Mouse (Mus musculus) skeletal muscle tissue, adult 2 months (tissue): ENCODE measurements around the gene Hoxa10.
A peak's percentile ranks its signal among the peaks of the same experiment; 100 is the strongest.

ENCODE experiments used
- DNase-seq: peaks from one replicate; pipeline ENCODE4 v3.0.0-alpha.2; 2012; ENCODE audit warnings: low read depth, low spot score

Gene Hoxa10

DNA sequence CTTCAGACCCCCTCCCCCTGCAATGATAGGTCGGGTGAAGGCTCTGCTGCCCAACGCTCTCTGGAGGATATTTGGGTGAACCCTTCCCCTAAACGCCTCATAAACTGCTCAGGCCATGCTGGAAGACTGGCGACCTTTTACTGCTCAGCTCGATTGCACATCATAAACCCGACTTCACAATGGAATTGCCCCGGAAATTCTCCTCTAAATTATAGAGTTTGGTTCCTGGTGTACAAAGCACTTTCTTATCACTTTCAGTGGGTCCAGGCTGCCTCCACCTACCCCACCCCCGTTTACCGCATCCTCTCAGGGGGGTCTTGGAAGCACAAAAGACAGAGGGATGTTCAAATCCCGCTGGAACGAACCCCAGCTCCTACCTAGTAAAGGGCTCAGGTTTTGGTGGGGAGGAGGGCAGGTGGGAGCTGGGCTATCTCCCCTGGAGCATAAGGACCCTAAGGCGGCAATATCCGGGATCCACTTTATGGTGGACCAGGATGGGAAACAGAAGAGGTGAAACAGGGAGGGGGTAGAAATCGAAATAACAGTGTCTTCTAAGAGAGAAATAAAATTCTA is 21.9 kb downstream of the Hoxa10 start:
- DNase-seq, result no peak

DNA sequence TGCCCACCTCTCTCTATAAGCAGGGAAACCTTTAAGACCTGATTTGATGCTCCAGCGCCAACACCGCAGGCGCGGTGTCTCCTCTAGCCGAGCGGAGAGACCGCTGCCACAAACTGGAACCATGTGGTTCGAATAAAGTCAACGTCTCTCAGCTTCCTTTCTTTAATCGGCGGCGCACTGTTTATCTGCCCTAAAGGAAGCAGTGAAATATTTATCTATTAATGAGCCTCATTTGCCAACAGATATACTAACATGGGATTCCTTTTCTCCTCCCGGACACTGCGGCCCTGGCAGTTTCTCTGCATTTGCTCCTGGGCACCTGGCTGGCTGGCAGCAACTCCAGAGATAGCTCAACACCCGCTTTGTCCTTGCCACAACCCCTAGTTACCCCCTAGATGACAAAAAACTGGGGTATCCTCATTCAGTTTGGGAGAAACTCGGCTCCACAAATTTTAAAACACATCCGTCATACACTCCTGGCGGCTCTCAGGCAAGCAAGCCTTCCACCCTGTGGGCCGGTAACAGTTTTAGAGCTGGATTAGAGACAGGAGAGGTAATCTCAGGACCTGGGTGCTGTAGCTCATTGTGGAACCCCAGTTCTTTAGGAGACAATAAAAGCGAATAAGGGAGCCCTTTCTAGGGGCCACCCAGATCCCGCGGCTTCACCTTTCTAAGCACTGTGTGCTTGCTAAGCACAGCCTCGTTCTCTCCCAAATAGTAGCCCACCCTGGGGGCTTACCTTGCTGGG is 22.6 kb downstream of the Hoxa10 start:
- DNase-seq, result no peak

DNA sequence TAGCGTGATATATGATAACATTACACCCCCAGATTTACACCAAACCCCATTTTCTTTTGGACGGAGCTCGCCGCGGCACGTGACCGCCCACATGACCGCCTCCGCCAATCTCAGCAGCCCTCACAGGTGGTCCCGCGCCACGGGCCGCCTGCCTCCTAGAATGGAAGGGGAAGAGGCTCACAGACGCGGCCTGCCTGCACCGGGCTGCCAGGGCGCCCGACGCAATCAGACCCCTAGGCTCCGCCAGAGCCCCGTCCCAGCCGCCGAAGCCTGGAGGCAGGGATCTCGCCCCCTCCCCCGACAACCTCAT is 23.2 kb downstream of the Hoxa10 start:
- peak; percentile 89 for DNase-seq

DNA sequence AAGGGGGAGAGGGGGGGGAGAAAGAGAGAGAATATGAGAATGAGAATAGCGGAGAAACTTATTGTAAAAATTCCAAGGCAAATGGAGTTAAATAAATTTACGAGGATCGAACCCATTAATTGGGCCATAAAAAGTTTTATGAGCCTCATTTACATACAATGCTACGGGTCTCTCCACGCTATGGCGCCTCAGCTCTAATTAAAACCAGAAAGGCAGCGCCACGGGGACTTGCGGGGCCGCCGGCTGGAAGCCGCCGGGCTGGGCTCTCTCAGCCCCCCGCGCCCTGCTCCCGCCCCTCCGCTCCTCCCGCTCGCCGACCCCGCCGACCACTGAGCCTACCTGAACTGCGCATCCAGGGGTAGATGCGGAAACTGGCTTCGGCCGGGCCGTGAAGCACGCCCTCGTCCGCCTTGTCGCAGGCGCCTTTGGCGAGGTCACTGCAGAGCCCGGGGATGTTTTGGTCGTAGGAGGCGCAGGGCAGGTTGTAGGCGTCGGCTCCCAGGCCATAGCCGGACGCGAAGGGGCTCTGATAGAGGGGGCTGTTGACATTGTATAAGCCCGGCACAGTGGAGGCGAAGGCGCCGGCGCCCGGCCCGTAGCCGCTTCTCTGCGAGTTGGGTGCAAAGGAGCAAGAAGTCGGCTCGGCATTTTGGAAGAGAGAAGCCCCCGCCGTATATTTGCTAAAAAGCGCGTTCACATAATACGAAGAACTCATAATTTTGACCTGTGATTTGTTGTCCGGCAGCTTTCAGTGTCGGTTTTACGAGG is 23.8 kb downstream of the Hoxa10 start:
- no peak for DNase-seq

DNA sequence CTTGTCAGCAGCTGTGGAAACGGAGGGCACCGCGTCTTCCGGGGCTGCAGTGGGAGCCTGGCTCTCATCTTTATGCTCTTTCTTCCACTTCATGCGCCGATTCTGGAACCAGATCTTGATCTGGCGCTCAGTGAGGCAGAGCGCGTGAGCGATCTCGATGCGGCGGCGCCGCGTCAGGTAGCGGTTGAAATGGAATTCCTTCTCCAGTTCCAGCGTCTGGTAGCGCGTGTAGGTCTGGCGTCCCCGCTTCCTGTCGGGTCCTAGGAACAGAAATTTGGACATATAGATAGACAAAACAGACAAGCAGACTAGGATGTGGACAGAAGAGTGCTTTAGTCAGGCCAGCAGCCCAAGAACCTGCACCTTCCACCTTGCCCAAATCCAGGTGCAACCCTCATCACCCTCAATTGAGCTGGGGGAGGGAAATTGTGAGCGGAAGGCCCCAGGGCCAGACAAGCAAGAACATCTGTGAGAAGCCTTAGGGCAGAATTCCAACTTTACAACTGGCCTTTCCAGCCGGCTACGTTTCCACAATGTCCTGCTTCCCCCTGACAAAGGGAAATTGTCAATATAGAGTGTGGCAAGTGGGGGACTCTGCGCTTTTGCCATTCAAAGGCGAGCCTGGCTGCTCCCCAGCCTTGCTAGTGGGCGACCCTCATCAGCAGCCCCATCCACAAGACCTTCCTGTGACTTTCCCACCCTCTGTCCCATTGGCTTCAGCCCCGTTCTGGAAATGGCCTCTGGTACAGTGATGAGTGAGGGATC is 24.7 kb downstream of the Hoxa10 start:
- DNase-seq, result no peak

DNA sequence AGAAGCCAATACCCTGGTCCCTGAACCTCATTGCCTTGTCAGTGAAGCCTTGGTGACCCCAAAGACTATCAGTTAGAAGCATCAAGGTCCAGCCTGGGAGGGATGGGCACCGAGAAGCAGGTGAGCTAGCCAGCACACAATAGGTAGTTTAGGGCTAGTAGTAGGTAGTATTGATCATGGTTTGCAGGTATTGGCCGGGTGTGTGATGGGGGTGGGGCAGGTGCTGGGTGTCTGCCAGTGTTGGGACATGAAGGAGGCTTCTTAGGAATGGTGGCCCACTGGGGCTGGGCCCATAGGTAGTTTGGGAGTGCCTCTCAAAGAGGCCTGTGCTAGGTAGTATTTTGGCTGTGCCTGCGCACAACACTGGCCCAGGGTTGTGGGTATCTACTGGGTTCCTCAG is 25.6 kb downstream of the Hoxa10 start:
- DNase-seq, result no peak

DNA sequence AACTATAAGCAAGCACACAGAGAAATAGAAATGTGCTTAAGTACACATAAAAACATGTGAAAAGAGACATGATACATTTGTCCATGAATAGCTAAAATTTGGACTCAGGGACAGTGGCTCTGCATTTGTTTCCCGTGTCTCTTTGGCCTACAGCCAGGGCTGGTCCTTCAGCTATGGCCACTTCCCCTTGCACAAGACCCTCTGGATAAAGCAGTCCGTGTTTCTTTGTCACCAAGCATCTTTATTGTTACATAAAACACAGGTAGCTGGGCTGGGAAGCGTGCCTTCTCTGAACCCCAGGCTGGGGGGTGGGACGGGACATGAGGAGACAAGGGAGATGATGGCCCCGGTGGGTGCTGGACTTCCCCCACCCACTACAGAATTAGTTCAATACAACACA is 26.4 kb downstream of the Hoxa10 start:
- DNase-seq, result no peak

DNA sequence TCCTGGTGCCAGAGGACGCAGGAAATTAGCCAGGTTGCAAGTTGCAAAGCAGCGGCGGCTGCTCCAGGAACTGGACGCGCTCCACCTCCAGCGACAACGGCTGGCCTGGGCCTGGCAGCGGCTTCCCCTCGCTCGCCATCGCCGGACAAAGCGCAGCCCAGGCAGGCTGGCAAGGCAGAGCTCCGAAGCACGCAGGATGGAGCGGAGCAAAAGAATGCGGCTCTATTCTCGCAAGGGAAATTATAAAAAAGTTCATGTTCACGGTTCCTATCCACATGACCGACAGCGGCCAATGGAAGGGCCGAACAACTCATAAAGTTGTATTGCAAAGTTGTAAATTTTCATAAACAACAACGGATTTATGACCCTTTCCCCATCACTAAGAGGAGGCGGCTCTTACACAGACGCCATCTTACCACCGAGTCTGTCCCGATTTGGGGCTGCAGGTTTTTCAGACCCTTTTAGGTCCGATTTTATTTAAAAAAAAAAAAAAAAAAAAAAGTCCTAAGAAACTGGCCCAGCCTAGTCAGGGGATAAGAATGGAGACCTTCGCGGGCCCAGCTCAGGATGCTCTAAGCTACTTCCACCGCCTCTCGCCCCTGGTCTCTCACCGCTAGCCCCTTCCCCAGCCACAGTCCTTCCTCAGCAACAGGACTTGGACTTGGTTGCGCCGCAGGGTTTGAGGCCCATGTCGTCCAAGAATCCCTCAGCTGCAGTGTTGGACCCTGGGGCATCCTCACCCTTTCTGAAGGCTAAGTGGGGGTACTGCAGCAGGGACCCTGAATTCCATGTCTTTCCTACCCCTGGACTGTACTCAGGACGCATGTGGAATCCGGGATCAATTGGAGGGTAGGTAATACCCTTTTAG is 27.3 kb downstream of the Hoxa10 start, which contains the start of the genes Hoxa3 and Gm28308:
Hoxa3 (minus strand) TSS at position 218 of the 868 bp plus-strand sequence.
Gm28308 (minus strand) TSS at position 221 of the 868 bp plus-strand sequence.
- DNase-seq, result peak; percentile 82

DNA sequence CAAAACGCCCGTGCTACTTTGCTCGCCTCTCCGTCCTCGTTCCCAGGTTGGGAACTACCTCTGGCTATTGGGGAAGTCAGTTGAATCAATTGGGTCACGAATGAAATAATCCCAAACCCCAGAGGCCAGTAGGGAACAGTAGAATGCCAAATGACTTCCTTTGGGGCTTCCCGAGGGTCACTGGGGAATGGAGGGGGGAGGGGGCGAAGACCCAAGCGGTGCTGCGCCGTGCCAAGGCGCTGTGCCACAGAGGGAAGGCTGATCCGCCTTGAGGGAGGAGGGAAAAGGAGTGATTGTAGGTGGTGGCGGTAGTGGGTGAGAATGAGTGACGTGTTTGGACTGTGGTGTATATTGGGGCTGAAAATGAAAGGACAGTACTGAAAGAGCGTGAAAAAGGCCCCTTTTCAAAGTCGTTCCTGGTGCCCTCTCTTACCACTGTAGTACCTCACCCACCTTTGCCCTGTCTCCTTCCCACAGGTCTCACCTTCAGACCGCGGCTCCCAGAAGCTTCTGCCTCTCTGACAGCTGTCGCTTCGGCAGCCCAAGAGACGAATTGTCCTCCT is 28.0 kb downstream of the Hoxa10 start:
- no peak for DNase-seq

DNA sequence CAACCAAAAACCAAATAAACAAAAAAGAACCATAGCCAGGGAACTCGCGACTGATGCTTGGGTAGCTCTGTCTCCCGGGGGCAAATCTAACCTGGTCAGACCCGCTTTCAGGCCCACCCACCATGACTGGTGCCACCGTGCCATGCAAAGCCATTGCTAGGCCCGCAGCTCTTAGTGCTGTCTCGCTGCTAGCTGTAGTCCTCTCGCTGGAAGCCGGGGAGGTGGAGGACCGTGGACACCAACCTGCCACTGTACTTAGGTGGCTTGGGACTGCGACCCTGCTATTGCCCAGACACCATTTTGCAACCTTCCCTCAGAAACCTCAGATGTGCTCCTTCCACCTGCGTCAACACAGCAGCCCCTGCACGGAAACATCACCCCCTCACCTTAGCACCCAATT is 28.7 kb downstream of the Hoxa10 start:
- DNase-seq, result no peak

DNA sequence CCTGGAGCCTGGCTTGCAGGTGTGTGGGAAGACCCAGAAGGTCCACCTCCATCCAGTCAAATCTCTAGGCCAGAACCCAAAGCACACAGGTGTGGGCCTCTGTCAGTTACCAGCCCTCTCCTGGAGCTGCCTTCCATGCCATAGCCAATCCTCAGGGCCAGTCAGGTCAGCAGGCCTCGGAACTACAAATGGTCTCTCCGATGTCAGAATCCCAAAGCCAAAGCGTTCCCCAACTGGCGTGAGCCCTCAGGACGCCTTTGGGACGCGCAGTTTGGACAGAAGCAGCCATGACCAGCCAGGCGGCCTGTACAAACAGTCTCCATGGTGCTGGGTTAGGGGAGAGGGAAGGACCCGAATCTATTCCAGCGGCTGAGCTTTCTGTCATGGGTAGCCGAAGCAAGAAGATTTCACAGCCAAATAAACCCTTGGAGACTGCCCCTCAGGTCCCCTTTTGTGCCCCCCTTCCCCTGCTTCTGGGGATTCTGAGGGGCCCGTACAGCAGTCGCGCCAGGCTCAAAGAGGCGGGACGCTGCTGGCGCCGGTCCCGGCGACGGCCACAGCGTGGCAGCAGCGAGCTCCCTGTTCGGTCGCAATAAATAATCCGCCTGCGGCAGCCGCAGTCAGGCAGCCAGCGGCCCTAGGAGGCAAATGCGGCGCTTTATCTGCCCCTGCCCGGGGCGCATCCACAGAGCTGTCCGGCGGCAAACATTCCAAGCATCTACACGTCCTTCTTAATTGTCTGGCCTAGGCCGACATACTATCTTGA is 29.3 kb downstream of the Hoxa10 start:
- peak; percentile 77 for DNase-seq

DNA sequence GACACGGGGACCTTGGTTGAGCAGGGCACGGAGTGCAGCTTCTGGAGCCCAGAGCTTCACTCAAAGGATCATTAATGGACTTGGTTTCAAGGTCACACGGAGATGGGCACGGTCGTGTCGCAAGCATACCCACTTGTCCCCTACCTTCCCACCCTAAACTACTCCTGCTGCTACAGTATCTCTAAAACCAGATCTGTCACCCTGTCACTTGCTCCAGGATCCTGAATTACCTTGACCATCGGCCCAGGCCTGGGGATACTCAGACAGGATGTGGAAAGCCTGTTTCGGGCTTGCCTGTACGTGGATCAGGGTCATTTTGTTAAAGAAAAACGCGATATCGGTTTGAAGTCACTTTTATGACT is 31.0 kb downstream of the Hoxa10 start:
- no peak for DNase-seq

DNA sequence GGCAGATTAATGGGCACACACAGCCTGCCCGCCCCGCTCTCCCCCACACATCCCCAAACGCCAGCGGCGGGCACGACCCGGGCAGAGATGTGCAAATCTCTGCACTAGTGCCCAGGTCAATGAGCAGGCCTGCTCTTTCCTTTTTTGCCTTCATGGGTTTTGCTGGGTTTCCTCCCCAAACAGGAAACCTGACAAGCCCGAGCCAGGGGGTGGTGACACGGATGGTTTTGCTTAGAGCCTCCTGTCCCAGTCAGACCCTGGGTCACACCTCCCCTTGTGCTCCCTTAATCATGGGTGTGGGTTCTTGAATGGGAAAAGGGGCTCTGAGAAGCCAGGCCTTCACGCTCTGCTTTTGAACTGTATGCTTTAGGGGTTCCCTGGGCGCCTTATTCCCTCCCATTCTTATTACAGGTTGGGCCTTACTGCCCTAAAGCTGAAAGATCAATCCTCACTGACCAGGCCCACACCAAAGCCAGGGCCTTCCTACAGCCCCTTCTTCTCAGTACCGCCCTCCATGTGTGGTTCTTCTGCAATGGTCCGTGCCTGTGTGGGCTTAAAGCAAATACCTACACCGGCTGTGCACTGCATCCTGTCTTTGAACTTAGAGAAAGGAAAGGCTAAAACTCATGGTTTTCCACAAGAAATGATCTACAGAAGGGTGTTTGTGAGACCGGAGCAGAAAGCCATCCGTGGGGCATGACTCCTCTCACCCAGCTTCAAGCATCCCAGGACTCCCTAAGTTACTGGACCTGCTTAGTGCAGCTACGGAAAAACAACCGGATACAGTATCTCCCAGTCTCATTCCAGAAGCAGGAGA is 31.6 kb downstream of the Hoxa10 start:
- no peak for DNase-seq

DNA sequence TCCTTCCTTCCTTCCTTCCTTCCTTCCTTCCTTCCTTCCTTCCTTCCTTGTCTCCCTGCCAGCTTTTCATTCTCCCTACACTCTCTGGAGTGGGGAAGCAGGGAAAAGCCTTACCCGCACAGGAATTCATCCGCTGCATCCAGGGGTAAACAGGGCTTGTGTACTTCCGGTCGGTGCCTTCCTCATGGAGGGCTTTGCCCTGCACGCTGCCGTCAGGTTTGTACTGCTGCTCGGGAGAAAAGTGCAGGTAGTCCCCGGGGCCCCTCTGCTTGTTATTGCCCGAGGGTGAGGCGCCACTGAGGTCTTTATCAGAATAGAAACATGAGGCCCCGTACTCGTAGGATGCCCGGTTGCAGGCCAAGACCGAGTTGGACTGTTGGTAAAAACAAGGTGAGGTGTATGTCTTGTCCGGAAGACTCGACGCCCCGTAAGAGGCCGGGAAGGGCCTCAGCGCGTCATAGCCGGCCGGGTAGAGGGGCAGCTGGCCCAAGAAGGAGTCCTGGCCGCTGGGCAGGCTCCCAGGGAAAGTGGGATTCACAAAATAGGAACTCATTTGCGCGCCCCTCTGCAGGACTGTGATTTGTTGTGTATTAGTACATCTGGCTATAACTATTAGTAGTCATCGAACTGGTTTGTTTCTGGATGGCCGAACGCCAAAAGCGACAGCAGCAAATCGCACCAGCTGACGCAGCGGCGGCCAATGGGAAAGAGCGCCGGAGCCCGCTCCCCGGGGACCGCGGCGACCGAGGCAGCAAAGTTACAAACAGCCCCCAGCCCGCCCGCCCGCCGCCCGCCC is 32.4 kb downstream of the Hoxa10 start, which contains the start of gene Hoxa6:
Hoxa6 (minus strand) TSS at position 651 of the 796 bp plus-strand sequence.
- no peak for DNase-seq

DNA sequence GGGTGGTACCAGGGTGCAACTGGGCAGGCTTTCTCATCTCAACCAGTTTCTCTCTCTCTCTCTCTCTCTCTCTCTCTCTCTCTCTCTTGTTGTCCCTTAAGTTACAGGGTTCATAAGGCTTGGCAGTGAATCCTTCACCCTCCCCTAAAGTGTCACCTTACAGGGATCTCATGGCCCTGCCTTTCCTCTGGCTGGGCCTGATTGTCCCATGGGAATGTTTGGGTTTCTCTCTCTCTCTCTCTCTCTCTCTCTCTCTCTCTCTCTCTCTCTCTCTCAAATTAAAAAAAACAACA is 33.0 kb downstream of the Hoxa10 start:
- no peak for DNase-seq

DNA sequence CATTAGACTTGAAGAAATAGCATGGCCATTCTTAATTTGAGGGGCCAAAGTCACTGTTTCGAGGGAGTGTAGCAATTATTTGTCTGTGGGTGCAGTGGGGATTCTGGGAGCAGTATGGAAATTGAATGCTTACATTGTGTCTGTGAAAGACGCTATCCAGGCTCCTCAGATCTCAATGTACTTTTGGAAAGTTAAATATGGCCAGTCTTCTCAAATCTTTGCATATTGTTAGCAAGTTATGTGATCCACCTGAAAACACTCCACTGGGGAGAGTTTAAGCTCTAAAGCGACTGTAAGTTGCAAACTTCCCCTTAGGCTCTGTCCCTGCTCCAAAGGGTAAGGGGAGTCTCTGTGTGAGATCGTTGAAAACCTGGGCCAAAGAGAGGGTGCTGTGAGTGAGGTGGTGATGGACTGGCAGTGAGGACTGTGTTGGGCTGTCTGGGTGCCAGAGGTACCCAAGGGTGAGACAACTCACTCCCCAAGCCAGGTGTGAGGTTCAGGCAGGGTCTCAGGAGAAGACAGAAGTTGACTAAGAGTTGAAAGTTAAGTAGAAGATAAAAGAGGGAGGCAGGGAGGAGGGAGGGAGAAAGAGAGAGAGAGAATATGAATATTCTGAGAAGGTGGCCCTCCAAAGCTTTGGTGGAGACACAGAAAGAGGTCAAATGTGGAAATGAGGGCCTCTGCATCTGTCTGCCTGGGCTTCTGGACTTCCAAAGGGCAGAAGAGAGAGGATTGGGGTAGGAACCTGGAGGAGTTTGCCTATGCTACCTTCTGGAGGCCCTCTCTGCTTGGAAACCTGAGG is 33.6 kb downstream of the Hoxa10 start:
- DNase-seq, result no peak
